Mouse (Mus musculus) embryonic facial prominence, embryonic 10.5 days (tissue): ENCODE results near the gene Meis2. TPM values are rescaled to one million over a fixed set of nuclear protein-coding genes. Genes with fewer than 3 reads are reported as not detected.
A peak's percentile ranks its signal among the peaks of the same experiment; 100 is the strongest.

ENCODE experiments used
- DNase-seq: peaks from one replicate; pipeline ENCODE4 v3.0.0-alpha.2; 2017; ENCODE audit warnings: low spot score
- H3K27ac ChIP-seq: fragments of 300-500 bp; sonication (generic); replicated peaks from 2 replicates; pipeline ENCODE4 v1.5.1; 2016; ENCODE audit warnings: mild to moderate bottlenecking
- H3K27me3 ChIP-seq: fragments of 300-500 bp; sonication (generic); replicated peaks from 2 replicates; pipeline ENCODE4 v1.6.1; 2016; ENCODE audit warnings: low read depth, mild to moderate bottlenecking; ENCODE audit not compliant: poor library complexity, severe bottlenecking
- H3K36me3 ChIP-seq: fragments of 300-500 bp; sonication (generic); replicated peaks from 2 replicates; pipeline ENCODE4 v1.6.1; 2016; ENCODE audit warnings: mild to moderate bottlenecking, moderate library complexity
- H3K4me1 ChIP-seq: fragments of 300-500 bp; sonication (generic); 2 replicates; pipeline ENCODE4 v1.6.1; 2016
- H3K4me3 ChIP-seq: fragments of 300-500 bp; sonication (generic); 2 replicates; pipeline ENCODE4 v1.5.1; 2016; ENCODE audit warnings: mild to moderate bottlenecking, moderate library complexity
- H3K9me3 ChIP-seq: fragments of 300-500 bp; sonication (generic); 2 replicates; pipeline ENCODE4 v1.6.1; 2016; ENCODE audit warnings: mild to moderate bottlenecking
- whole genome bisulfite sequencing: fragments of 180-500 bp; shearing (Covaris S2); methylation state at CpG from one replicate; pipeline ENCODE4 v1.1.7; 2016; 5-methylcytosine and 5-hydroxymethylcytosine counted together
- polyA plus RNA-seq: library from polyadenylated mRNA; unstranded; fragments of >200 nt; fragmentation: Nextera tagmentation; extraction: Ambion mirVana; gene quantifications from 2 replicates; pipeline ENCODE4 v1.2.1, GENCODE M21; 2016

The Meis2 gene
- polyA plus RNA-seq, 1 experiment from 2014 or later, result 67.0 TPM

DNA sequence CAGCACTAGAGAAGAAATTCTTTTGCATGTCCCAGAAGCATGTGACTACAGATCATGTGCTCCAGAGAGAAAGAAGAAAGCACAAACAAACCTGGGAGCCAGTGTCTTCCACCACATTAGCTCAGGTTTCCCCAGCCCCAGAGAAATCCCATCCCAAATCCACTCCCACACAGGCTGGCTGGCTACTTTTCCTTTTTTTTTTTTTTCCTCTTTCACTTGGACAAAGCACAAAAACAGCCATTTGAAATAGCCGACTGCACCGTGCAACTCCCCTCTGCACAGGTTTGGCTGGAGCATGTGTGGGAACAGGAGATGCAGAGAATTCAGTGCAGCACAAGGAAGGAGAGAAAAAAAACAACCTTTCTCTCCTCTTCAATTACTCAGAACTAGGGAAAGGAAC lies 170.4 kb downstream of the Meis2 start:
- Histone ChIP-seq H3K27ac (no peak overlapping the region), H3K36me3 (peaks cover 20% of the 10 kb centered on the region)
- WGBS, result 62% methylated on average over 2 of the region's 2 CpGs

DNA sequence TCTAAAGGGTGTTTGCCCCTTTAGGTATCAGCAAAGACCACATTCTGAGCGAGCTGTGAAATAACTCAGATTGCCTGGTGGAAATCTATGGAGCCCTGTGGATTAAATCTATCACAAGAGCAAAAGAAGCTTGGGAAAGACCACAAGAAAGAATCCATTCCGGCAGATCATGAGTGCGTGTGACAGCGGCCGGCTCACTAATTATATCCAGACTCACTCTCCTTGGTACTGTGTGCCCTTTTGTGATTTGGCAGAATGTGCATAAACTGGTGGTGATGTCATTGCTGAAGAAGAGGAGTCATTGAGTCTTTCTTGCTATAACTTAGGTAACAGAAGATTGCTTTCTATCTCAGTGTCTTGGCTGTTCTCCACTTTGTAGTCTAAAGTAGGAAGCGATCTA lies 172.5 kb downstream of the Meis2 start:
- Histone ChIP-seq H3K27ac (no peak overlapping the region), H3K27me3 (no peaks in the 10 kb centered on the region), H3K36me3 (peaks cover 20% of the 10 kb centered on the region), H3K4me3 (no peak overlapping the region), H3K4me1 (peaks cover 40% of the 10 kb centered on the region), H3K9me3 (no peaks in the 10 kb centered on the region)
- no peak for DNase-seq
- 63% methylated on average over 6 of the region's 6 CpGs for WGBS

More for the DNA sequence above, 170.4 kb downstream of the Meis2 start:
- Histone ChIP-seq H3K27me3 (no peaks in the 10 kb centered on the region), H3K4me1 (peaks cover 36% of the 10 kb centered on the region), H3K4me3 (no peak overlapping the region), H3K9me3 (no peaks in the 10 kb centered on the region)
- no peak for DNase-seq

DNA sequence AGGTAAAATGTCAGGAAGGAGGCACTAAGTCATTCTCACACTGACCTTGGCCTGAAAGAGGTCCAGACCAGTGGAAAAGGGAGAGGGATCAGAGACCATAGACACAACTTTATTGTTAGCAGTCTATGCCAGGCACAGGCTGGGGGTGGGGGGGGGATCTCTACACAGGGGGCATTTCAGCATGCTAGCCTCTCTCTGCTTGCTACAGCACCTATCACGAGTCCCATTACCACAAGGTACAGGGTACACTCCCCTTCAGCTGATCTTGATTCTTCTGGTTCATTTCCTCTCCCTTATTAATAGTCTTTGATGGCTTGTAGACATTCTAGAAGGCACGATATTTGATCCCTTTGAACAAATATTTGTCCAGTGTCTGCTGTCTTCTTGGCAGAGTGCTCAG lies 174.9 kb downstream of the Meis2 start:
- Histone ChIP-seq H3K27me3 (no peaks in the 10 kb centered on the region), H3K9me3 (no peaks in the 10 kb centered on the region), H3K36me3 (peaks cover 32% of the 10 kb centered on the region), H3K4me1 (peaks cover 40% of the 10 kb centered on the region), H3K4me3 (no peak overlapping the region), H3K27ac (no peak overlapping the region)
- DNase-seq, result no peak
- 55% methylated on average over 2 of the region's 2 CpGs for WGBS

DNA sequence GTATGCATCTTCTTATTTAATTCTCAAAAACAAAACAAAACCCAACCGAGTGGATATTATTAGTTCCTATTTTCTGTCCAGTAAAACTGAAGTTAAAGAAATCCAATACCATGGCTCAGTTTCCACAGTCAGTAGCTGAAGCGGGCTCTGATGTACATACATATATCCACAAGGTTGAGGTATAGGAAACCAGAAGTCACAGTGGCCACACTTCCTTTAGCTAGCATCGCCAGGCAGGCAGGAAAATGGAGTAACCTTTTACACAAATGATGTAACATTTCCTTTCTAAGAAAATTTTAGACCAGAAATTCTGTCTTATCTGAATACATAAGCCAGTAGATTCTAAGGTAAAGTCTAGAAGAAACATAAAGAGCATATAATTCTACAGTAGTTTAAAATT lies 175.6 kb downstream of the Meis2 start:
- Histone ChIP-seq H3K27ac (no peak overlapping the region), H3K27me3 (no peaks in the 10 kb centered on the region), H3K4me3 (no peak overlapping the region), H3K36me3 (peaks cover 36% of the 10 kb centered on the region), H3K4me1 (peaks cover 34% of the 10 kb centered on the region), H3K9me3 (no peaks in the 10 kb centered on the region)
- WGBS, result 91% methylated on average over 3 of the region's 3 CpGs
- no peak for DNase-seq

DNA sequence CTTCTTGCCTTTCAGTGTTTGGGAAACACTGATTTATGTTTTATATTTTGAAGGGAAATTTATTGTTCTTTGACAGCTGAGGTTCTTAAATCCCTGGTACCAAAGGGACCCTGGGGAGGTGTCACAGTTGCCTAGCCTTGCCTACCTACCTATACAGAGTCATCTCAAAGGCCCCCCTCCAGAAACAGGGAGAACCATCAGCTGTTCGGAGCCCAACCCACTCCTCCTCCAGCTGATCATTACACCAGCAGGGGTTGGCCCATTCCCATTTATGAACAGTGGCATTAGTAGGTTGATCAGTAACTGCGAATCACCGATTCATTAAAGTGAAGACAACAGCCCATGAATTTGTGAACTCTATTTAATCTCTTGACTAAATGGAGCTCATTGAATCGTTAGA lies 176.4 kb downstream of the Meis2 start:
- H3K4me3 ChIP-seq, result no peak overlapping the region
- no peak for DNase-seq
- WGBS, result 84% methylated on average over 4 of the region's 4 CpGs

DNA sequence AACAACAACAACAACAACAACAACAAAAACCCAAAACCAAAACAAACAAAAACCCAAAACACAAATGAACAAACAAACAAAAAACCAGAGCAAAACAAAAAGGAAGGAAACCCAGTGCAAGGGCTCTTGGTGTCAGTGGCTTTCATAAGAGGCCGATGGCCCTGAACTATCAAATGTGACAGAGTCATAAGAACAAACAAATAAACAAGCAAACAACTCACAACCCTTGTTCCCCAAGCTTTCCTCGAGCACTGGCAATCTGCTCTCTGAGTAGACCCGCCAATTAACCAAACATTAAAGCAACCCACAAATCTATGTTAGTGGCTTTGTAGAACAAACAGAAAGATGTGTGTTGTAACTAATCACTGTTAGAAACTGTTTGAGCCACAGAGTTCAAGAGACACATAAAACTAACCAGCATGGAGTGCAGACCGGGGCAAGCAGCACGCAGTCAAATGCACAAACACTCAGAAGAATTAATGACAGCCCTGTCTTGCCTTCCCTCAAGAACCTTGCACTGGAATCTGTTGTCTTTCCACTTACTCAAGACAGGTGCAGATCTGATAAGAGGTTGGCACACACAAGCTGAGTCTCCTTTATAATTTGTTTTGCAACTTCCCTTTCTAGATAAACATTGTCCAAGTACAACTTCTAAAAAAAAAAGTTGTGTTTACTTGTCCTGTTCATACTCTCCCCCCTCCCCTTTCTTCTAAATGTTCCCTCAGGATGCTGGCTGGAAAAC lies 177.1 kb downstream of the Meis2 start:
- Histone ChIP-seq H3K4me1 (peaks cover 45% of the 10 kb centered on the region), H3K27me3 (no peaks in the 10 kb centered on the region), H3K9me3 (no peaks in the 10 kb centered on the region), H3K27ac (no peak overlapping the region), H3K36me3 (peaks cover 35% of the 10 kb centered on the region), H3K4me3 (no peak overlapping the region)
- DNase-seq, result no peak
- WGBS, result 81% methylated on average over 5 of the region's 5 CpGs

More for the DNA sequence above, 176.4 kb downstream of the Meis2 start:
- Histone ChIP-seq H3K9me3 (no peaks in the 10 kb centered on the region), H3K27ac (no peak overlapping the region), H3K4me1 (peaks cover 42% of the 10 kb centered on the region), H3K36me3 (peaks cover 36% of the 10 kb centered on the region), H3K27me3 (no peaks in the 10 kb centered on the region)

DNA sequence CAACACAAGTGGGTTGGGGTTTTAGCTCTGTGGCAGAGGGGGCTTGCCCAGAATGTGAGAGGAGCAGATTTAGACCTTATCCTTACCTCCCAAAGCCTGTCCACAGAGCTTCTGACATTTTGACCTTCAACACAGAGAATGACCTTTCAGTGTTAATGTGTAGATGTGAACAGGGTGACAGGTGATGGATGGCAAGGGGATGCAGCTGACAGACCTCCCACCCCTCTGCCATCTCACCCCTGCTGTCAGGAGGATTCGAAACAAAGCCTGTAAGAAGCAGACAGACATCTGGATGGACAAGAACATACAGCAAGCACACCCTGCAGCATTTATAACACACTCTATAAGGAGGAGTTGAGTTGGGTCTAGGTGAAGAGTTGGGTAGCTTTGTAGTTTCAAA lies 178.0 kb downstream of the Meis2 start:
- H3K27me3 ChIP-seq, result no peaks in the 10 kb centered on the region
- DNase-seq, result no peak
- H3K9me3 ChIP-seq, result no peaks in the 10 kb centered on the region
- H3K27ac ChIP-seq, result no peak overlapping the region
- peaks cover 40% of the 10 kb centered on the region for H3K4me1 ChIP-seq
- WGBS, result 63% methylated on average over 1 of the region's 1 CpGs
- no peak overlapping the region for H3K4me3 ChIP-seq
- peaks cover 31% of the 10 kb centered on the region for H3K36me3 ChIP-seq

DNA sequence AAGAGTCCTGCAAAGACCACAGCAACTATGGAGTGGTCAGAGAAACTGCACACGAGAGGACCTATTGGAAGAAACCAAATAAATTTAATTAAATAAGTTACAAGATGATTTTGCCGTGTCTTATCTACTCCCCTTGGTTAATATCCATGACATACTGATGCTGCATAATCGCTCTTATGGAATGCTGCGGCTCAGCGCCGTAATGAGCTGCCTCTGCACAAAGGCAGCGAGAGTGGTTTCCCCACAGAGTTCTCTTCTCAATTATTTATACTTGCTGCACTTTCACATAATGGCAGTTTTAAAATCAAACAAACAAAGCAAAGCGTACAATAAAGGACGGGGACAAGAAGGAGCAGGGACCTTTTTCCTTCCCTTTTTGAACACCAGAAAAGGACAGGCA lies 181.5 kb downstream of the Meis2 start:
- Histone ChIP-seq H3K27me3 (no peaks in the 10 kb centered on the region), H3K36me3 (peaks cover 25% of the 10 kb centered on the region), H3K4me3 (no peak overlapping the region), H3K27ac (no peak overlapping the region), H3K9me3 (no peaks in the 10 kb centered on the region), H3K4me1 (peaks cover 34% of the 10 kb centered on the region)
- no peak for DNase-seq
- WGBS, result 73% methylated on average over 9 of the region's 9 CpGs

DNA sequence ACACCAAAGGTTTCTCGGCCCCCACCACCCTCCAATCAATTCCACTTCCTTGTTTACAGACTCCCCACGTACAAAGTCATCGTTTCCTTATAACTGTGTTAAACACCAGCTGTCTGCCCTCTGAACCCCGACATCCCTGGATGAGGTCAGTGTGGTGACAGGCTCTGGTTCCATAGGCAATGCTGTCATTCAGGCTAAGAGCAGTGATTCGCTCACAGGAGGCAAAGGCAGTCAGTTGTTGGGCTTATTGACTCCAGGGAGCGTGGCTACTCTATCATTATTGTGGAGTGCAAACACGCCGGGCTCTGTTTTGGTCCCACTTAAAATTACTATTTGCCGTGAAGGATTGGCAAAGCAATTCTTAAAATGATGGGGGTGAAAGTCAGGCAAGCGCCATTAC lies 182.1 kb downstream of the Meis2 start:
- WGBS, result 70% methylated on average over 10 of the region's 10 CpGs
- DNase-seq, result no peak
- Histone ChIP-seq H3K27ac (no peak overlapping the region), H3K27me3 (no peaks in the 10 kb centered on the region), H3K4me1 (peaks cover 29% of the 10 kb centered on the region), H3K4me3 (no peak overlapping the region), H3K36me3 (peaks cover 27% of the 10 kb centered on the region), H3K9me3 (no peaks in the 10 kb centered on the region)

DNA sequence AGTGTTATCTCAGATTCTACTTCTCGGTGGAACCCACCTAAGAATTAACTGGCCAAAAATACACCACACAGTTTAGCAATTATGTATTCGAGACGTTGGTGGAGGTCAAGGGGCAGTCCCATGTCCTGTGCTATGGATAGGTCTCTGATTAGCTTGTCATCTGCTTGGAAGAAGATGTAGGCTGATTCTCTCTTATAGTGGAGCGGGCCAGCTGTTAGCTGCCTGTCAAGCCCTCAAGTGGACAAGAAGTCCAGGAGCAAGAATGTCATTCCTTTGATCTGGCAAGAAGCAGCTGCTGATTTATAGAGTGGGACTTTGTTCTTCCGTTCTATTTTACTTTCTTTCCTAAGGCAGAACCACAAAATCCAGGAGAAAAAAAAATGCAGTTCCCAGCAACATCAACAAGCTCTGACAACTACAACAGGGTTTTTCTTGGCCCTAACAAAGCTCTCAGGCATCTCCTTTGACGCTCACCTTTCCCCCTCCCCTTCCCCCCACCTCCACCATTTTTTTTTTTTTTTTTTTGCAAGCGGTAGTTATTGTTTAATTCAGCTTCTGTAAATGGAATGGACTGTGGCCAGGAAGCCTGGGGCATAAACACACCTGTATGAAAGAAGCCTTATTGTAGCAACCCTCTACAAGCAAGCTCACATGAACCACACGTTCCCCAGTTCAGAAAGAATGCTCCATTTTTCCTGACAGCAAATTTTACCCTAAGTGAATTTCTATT lies 189.7 kb downstream of the Meis2 start:
- WGBS, result 63% methylated on average over 8 of the region's 8 CpGs

DNA sequence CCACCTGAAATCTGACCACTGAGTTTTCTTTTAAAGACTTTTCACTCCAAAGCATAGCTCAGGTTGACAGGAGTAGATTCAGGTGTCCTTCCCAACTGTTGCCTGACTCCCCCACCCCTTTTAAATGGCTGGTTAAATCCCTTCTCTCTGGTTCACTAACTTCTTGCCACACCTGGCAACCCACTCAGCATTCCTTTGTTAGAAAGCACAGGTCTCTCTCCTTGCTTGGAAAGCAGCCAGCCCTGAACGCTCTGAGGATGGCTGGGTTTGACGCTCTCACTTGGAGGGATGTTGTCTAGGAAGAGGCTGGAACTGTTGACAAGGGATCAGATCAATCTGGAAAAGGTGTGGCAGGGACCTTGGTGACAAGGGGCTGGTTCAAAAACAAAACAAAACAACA lies 192.8 kb downstream of the Meis2 start:
- WGBS, result 32% methylated on average over 2 of the region's 2 CpGs
- H3K4me1 ChIP-seq, result peaks cover 53% of the 10 kb centered on the region
- H3K27ac ChIP-seq, result peak overlapping the region; percentile 57

More for the DNA sequence above, 189.7 kb downstream of the Meis2 start:
- H3K27me3 ChIP-seq, result no peaks in the 10 kb centered on the region
- peaks cover 14% of the 10 kb centered on the region; the same call in 1 of the 2 replicates for H3K36me3 ChIP-seq
- no peak overlapping the region for H3K4me3 ChIP-seq
- peaks cover 26% of the 10 kb centered on the region for H3K4me1 ChIP-seq
- DNase-seq, result no peak
- H3K9me3 ChIP-seq, result no peaks in the 10 kb centered on the region
- no peak overlapping the region for H3K27ac ChIP-seq

DNA sequence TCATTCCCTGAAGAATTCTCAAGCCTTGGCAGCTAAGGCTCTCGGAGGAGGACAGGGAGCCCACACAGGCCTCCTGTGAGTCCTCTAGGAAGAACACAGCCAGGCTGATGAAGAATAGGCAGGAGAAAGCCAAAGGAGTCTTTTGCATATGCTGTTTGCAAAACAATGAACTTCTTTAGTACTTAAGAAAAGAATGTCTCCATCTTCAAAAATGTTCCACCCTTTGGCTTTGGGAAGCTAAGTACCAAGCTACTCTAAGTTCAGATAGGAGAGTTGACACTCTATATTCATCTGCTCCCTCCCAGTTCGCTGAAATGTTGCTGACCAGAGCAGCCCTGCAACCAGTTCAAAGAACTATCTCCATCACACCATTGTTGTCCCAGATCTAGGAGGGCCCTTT lies 195.7 kb downstream of the Meis2 start:
- peaks cover 36% of the 10 kb centered on the region for H3K36me3 ChIP-seq
- no peak overlapping the region for H3K4me3 ChIP-seq
- peaks cover 47% of the 10 kb centered on the region for H3K4me1 ChIP-seq
- H3K27ac ChIP-seq, result 0 out of 2 replicates have a peak overlapping the region, but pooled peaks have one; percentile 48
- no peaks in the 10 kb centered on the region for H3K9me3 ChIP-seq
- WGBS, result 37% methylated on average over 2 of the region's 2 CpGs
- no peak for DNase-seq
- H3K27me3 ChIP-seq, result no peaks in the 10 kb centered on the region

More for the DNA sequence above, 192.8 kb downstream of the Meis2 start:
- H3K36me3 ChIP-seq, result peaks cover 14% of the 10 kb centered on the region; the same call in 1 of the 2 replicates
- H3K27me3 ChIP-seq, result no peaks in the 10 kb centered on the region
- peak; percentile 22 for DNase-seq
- no peak overlapping the region for H3K4me3 ChIP-seq
- no peaks in the 10 kb centered on the region for H3K9me3 ChIP-seq
